Mouse (Mus musculus): ENCODE measurements around the gene Ngfr. TPM values are rescaled to one million over a fixed set of nuclear protein-coding genes. Genes with fewer than 3 reads are reported as not detected.

Ngfr gene
- polyA plus RNA-seq (2015; fragmentation: Nextera tagmentation; extraction: Ambion mirVana), result 27.2 and 27.5 TPM in 2 replicates

DNA sequence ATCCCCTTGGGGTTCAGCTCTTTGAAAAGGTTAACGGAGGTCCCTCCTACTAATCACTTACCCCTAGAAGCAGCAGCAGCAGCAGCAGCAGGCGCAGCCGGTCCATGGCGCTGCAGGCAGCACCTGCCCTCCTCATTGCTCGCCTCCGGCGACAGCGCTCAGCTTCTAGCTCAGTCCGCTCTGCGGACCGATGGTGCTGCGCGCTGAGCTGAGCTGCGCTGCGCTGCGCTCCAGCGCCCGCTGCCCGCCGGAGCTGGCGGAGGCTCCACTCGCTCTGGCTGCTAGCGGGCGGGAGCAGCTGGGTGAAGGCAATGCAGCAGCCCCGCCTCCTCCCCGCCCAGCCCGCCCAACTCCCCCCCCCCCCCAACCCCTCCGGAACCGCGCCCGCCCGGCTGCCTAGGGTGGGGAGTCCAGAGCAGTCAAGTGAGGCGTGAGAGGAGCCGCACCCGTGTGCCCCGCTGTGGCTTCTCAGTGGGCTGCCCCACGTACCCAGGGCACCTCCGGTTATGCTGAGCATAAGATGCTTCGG is at the start of gene Ngfr:
Ngfr (minus strand) TSS at position 313 of the 529 bp plus-strand sequence.

Other genes with a start within 250 kb of the Ngfr start
- gene Slc35b1, start 203.0 kb downstream of the Ngfr start, polyA plus RNA-seq (2015; fragmentation: Nextera tagmentation; extraction: Ambion mirVana), result 145 and 147 TPM in 2 replicates
- gene Spop, start 173.7 kb downstream of the Ngfr start, polyA plus RNA-seq (2015; fragmentation: Nextera tagmentation; extraction: Ambion mirVana), result 189 and 192 TPM in 2 replicates
- 2.8 and 2.9 TPM in 2 replicates for gene Nxph3, start 73.2 kb downstream of the Ngfr start, polyA plus RNA-seq (2015; fragmentation: Nextera tagmentation; extraction: Ambion mirVana)
- gene Phb, start 79.2 kb upstream of the Ngfr start, polyA plus RNA-seq (2015; fragmentation: Nextera tagmentation; extraction: Ambion mirVana), result 196 and 199 TPM in 2 replicates
- 14.7 and 15.5 TPM in 2 replicates for gene Zfp652, start 124.9 kb upstream of the Ngfr start, polyA plus RNA-seq (2015; fragmentation: Nextera tagmentation; extraction: Ambion mirVana)
- 0.49 and 0.82 TPM in 2 replicates for gene B130006D01Rik, start 135.9 kb upstream of the Ngfr start, polyA plus RNA-seq (2015; fragmentation: Nextera tagmentation; extraction: Ambion mirVana)
- gene Phospho1, start 236.8 kb upstream of the Ngfr start, polyA plus RNA-seq (2015; fragmentation: Nextera tagmentation; extraction: Ambion mirVana), result 1.6 TPM in 1 of 2 replicates, not detected in the other
- 3.6 and 4.7 TPM in 2 replicates for gene Gngt2, start 249.5 kb upstream of the Ngfr start, polyA plus RNA-seq (2015; fragmentation: Nextera tagmentation; extraction: Ambion mirVana)

Measured in neural tube, postnatal 0 days (tissue).